Mouse (Mus musculus) G1E (cell line): ENCODE data around the gene Slc15a1. TPM values are rescaled to one million over a fixed set of nuclear protein-coding genes. Genes with fewer than 3 reads are reported as not detected.

Source experiments
- ATAC-seq: 2 replicates; pipeline ENCODE4 v1.8.0; 2016; ENCODE audit warnings: mild to moderate bottlenecking; ENCODE audit not compliant: insufficient number of reproducible peaks, poor library complexity, low FRiP score, severe bottlenecking; ENCODE audit errors: extremely low read depth
- DNase-seq: peaks from one replicate; pipeline ENCODE4 v3.0.0; 2012; ENCODE audit warnings: low spot score
- H3K27me3 ChIP-seq: 2 replicates; pipeline ENCODE4 v1.6.1; 2012; ENCODE audit warnings: mild to moderate bottlenecking, low read length, inconsistent platforms; ENCODE audit not compliant: insufficient read depth
- H3K36me3 ChIP-seq: replicated peaks from 2 replicates; pipeline ENCODE3; 2012; ENCODE audit warnings: mild to moderate bottlenecking, inconsistent platforms
- H3K4me1 ChIP-seq: 2 replicates; pipeline ENCODE4 v1.6.1; 2012; ENCODE audit warnings: low read depth, low read length, inconsistent platforms, mixed read lengths; ENCODE audit not compliant: insufficient read depth
- H3K4me3 ChIP-seq: 2 replicates; pipeline ENCODE4 v1.5.1; 2012; ENCODE audit warnings: low read depth, mild to moderate bottlenecking, inconsistent platforms, low read length, moderate library complexity, mixed read lengths
- H3K9me3 ChIP-seq: replicated peaks from 2 replicates; pipeline ENCODE4 v1.6.1; 2012; ENCODE audit warnings: inconsistent platforms
- CTCF ChIP-seq: IDR thresholded peaks from 2 replicates; pipeline ENCODE4 v1.5.1; 2012; ENCODE audit warnings: low read depth, low read length, inconsistent platforms, mixed read lengths
- GATA1 ChIP-seq: IDR thresholded peaks from 2 replicates; pipeline ENCODE4 v1.6.1; 2012; ENCODE audit warnings: borderline replicate concordance, low read length, inconsistent platforms, mixed read lengths
- GATA2 ChIP-seq: IDR thresholded peaks from 2 replicates; pipeline ENCODE4 v1.6.1; 2012; ENCODE audit warnings: low read depth, low read length, inconsistent platforms, borderline replicate concordance
- POLR2AphosphoS5 ChIP-seq: IDR thresholded peaks from 2 replicates; pipeline ENCODE4 v1.6.1; 2012; ENCODE audit warnings: low read depth, low read length, inconsistent platforms; ENCODE audit not compliant: insufficient replicate concordance
- TAL1 ChIP-seq: conservative IDR thresholded peaks from 2 replicates; pipeline ENCODE4 v1.6.1; 2012; ENCODE audit warnings: low read depth, low read length, inconsistent platforms, mixed read lengths
- polyA plus RNA-seq: library from polyadenylated mRNA; stranded (reverse); fragments of >175 nt; gene quantifications from 2 replicates; pipeline ENCODE4 v1.2.3, GENCODE M21; 2012
- total RNA-seq, 2 experiments: library from RNA; stranded (forward) in 1 of 2; stranded (reverse) in 1 of 2; fragments of 200-1000 nt in 1 of 2; fragments of >200 nt in 1 of 2; fragmentation: Nextera tagmentation in 1 of 2; gene quantifications; 2 replicates each; pipeline ENCODE4 v1.2.3; 2014 to 2017

The Slc15a1 gene
- total and polyA plus RNA-seq, 3 experiments, result 0.05 TPM; not detected in 2

DNA sequence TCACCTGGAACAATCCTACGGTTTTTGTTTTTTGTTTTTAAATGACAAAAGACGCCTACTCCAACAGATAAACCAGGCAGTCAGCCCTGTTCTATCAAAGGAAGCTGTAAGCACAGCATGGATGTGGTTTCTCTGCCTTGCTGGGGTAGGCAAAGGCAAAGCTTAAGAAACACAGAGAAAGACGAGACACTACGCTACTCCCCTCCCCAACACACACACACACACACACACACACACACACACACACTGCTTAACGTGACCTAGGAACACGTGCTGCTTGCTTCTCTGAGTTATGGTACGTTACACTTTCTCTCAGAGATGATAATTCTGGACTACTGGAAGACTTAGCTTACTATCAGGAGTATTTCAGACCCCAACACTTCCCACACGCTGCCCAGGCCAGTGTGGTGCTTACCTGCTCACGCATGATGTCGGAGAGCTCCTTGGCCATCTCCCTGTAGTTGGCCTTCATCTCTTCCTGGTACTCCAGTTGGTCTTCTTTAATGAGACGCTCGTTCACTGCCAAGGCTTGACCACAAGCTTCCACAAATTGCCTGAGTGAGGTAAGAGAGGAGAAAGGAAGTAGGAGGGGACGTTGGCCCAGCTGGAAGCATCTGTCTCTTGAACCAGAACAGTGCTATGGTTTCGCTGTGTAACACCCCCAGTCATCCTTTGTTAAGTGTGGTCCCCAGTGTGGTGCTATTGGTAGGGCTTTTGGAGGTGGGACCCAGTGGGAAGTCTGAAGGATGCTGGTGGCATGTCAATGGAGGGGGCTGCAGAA is 40.7 kb upstream of the Slc15a1 start:
- ATAC-seq (no peak), DNase-seq (no peak)
- Histone ChIP-seq H3K27me3 (no peaks in the 10 kb centered on the region), H3K4me1 (no peaks in the 10 kb centered on the region), H3K4me3 (no peak overlapping the region), H3K36me3 (peaks cover 17% of the 10 kb centered on the region), H3K9me3 (no peaks in the 10 kb centered on the region)
- TF ChIP-seq GATA2, result no peak
- no peak for TF ChIP-seq GATA1
- TF ChIP-seq TAL1, result no peak
- no peak for TF ChIP-seq CTCF
- TF ChIP-seq POLR2AphosphoS5, result no peak

DNA sequence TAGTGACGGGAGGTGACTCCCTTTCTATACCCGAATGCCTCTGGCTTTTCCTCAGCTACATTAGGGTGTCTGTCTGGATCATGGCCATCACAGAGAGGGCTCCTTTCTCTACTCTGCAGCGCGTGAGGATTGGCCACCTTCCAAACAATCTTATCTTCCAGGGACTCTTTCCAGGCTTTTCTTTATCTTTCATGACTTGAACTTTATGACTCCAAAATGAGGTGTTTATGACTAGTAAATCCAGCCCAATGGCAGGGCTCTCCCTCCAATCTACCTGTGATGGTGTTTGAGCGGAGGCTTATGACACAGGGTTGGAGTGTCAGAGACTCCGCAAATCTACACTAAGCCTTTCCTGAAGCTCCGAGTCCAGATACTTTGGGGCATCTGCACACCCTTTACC is 36.2 kb upstream of the Slc15a1 start:
- ATAC-seq (no peak), DNase-seq (no peak)
- Histone ChIP-seq H3K4me1 (no peaks in the 10 kb centered on the region), H3K9me3 (no peaks in the 10 kb centered on the region), H3K36me3 (peaks cover 11% of the 10 kb centered on the region), H3K4me3 (no peak overlapping the region), H3K27me3 (no peaks in the 10 kb centered on the region)
- TF ChIP-seq POLR2AphosphoS5 (no peak), CTCF (no peak), GATA2 (no peak), TAL1 (no peak), GATA1 (no peak)

DNA sequence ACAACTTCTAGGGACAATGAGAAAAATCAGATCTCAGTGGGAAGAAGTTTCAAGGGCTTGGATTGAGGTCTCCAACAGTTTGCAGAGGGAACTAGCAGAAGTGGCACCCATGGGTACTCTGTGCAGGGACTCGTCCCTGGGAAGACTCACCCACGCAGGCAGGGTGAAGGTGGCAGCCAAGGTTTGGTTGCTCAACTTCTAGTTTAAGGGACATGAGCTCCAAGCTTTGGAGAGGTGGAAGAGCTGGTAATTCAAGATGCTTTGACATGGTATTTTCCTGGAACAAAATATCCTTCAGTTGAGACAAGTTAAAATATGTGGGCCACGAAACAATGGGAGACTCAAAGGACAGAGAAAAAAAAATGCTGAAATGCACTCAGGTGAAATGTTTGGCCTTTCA is 29.4 kb upstream of the Slc15a1 start:
- no peaks in the 10 kb centered on the region for H3K9me3 ChIP-seq
- ATAC-seq, result no peak
- TF ChIP-seq GATA2 (no peak), CTCF (no peak), POLR2AphosphoS5 (no peak), GATA1 (no peak), TAL1 (no peak)
- no peak overlapping the region for H3K4me3 ChIP-seq
- H3K27me3 ChIP-seq, result no peaks in the 10 kb centered on the region
- no peaks in the 10 kb centered on the region for H3K36me3 ChIP-seq
- DNase-seq, result no peak
- H3K4me1 ChIP-seq, result no peaks in the 10 kb centered on the region

DNA sequence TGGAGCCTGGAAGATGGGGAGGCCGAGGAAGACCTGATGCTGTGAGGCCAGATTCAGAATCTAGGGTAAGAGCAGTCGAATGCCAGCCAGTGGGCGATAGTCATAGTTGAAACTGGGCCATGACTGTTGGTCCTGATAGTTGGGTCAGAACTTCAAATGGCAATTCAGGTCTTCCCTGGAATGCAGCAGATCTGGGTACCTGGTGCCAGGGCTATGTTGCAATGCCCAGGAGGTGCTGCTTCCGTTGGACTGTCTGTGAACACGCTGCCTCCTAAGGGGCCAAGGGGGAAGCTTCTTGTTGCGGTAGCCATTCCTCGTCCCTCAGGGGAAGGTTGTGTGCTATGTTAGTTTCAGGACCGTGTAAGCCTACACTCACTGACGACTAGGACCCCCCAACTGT is 25.8 kb upstream of the Slc15a1 start:
- Histone ChIP-seq H3K4me1 (peaks cover 10% of the 10 kb centered on the region; the same call in 1 of the 2 replicates), H3K27me3 (no peaks in the 10 kb centered on the region), H3K9me3 (no peaks in the 10 kb centered on the region), H3K4me3 (no peak overlapping the region), H3K36me3 (no peaks in the 10 kb centered on the region)
- DNase-seq, result no peak
- TF ChIP-seq GATA2 (no peak), TAL1 (no peak)
- no peak for ATAC-seq

DNA sequence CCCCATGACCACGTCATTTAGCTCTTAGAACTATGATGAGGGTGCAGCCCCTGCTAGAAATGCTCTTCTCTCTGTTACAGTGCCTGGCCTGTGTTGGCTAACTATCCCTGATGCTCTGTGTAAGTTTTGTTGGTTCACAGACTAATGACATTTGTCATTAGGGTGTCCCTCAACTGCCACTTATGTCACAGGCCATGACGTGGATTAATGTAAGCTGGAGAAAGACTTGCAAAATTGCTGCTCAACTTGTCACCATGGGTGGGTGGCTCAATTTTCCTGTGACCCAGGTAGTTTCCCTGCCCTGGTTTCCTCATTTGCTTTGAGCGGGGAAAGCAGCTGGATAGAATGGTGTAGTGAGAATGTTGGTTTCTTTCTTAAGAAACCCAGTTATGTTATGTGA is 22.8 kb upstream of the Slc15a1 start:
- Histone ChIP-seq H3K4me1 (peaks cover 10% of the 10 kb centered on the region; the same call in 1 of the 2 replicates), H3K9me3 (no peaks in the 10 kb centered on the region), H3K4me3 (no peak overlapping the region), H3K36me3 (no peaks in the 10 kb centered on the region), H3K27me3 (no peaks in the 10 kb centered on the region)
- no peak for DNase-seq
- TF ChIP-seq GATA2, result no peak
- no peak for TF ChIP-seq TAL1
- TF ChIP-seq GATA1, result no peak
- TF ChIP-seq POLR2AphosphoS5, result no peak
- TF ChIP-seq CTCF, result no peak
- no peak for ATAC-seq

DNA sequence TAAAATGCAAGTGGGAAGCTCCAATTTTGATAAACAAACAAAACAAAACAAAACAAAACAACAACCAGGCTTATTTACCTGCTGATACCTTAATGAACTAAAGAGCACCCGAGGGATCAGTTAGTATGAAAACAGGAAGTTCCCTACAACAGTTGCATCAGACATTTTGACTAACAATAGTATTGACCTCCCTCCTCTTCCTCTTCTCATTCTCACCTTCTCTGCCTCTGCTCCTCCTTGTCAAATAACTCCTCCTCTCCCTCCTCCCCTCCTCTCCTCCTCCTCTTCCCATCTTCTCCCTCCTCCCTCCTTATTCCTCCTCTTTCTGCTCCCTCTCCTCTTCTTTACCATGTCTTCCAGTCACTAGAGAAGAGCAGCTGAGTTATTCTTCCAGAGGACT is 22.1 kb upstream of the Slc15a1 start:
- Histone ChIP-seq H3K9me3 (no peaks in the 10 kb centered on the region), H3K27me3 (no peaks in the 10 kb centered on the region), H3K36me3 (no peaks in the 10 kb centered on the region), H3K4me3 (no peak overlapping the region), H3K4me1 (peaks cover 10% of the 10 kb centered on the region; the same call in 1 of the 2 replicates)
- DNase-seq (no peak), ATAC-seq (no peak)
- TF ChIP-seq GATA1 (no peak), POLR2AphosphoS5 (no peak), CTCF (no peak), TAL1 (no peak), GATA2 (no peak)

DNA sequence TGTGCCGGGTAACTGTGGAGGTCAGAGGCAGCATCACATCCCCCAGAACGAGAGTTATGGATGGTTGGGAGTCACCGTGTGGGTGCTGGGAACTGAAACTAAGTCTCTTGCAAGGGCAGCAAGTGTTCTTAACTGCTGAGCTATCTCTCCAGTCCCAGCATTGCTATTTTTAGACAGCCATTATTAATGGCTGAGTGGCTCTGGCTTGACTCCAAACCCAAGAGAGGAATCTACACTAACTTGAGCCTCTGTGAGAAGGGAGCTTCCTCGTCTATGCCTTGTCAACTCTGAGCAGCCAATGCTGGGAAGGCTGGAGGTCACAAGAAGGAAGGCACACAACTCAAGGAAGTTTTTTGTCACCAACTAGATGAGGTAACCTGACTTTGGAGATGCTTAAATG is 16.7 kb upstream of the Slc15a1 start:
- DNase-seq (no peak), ATAC-seq (no peak)
- Histone ChIP-seq H3K4me1 (0 out of 2 replicates have a peak, but pooled peaks cover under 1% of the 10 kb centered on the region), H3K4me3 (no peak overlapping the region), H3K9me3 (no peaks in the 10 kb centered on the region), H3K36me3 (no peaks in the 10 kb centered on the region), H3K27me3 (no peaks in the 10 kb centered on the region)
- no peak for TF ChIP-seq TAL1
- TF ChIP-seq GATA1, result no peak
- no peak for TF ChIP-seq CTCF
- TF ChIP-seq GATA2, result no peak
- no peak for TF ChIP-seq POLR2AphosphoS5
